Mouse (Mus musculus) limb, embryonic 15.5 days (tissue): Measurements from ENCODE around the gene Schip1. TPM values are rescaled to one million over a fixed set of nuclear protein-coding genes. Genes with fewer than 3 reads are reported as not detected.
A peak's percentile ranks its signal among the peaks of the same experiment; 100 is the strongest.

ENCODE experiments used
- ATAC-seq: fragments of 200-750 bp; cut with Nextera tagmentation; 2 replicates; pipeline ENCODE4 v1.8.0; 2017; ENCODE audit warnings: low read depth, moderate TSS enrichment; ENCODE audit not compliant: insufficient number of reproducible peaks, low FRiP score, low TSS enrichment
- H3K27ac ChIP-seq: fragments of 300-500 bp; sonication (generic); 2 replicates; pipeline ENCODE4 v1.5.1; 2015; ENCODE audit warnings: moderate library complexity, mild to moderate bottlenecking, inconsistent platforms
- H3K27me3 ChIP-seq: fragments of 300-500 bp; sonication (generic); 2 replicates; pipeline ENCODE4 v1.6.1; 2015; ENCODE audit warnings: inconsistent platforms
- H3K36me3 ChIP-seq: fragments of 300-500 bp; sonication (generic); 2 replicates; pipeline ENCODE4 v1.6.1; 2015; ENCODE audit warnings: inconsistent platforms
- H3K4me1 ChIP-seq: fragments of 300-500 bp; sonication (generic); 2 replicates; pipeline ENCODE4 v1.6.1; 2015; ENCODE audit warnings: inconsistent platforms
- H3K4me2 ChIP-seq: fragments of 300-500 bp; sonication (generic); 2 replicates; pipeline ENCODE4 v1.6.1; 2015; ENCODE audit warnings: mild to moderate bottlenecking, inconsistent platforms
- H3K4me3 ChIP-seq: fragments of 300-500 bp; sonication (generic); 2 replicates; pipeline ENCODE4 v1.5.1; 2015; ENCODE audit warnings: mild to moderate bottlenecking, inconsistent platforms
- H3K9ac ChIP-seq: fragments of 300-500 bp; sonication (generic); 2 replicates; pipeline ENCODE4 v1.6.1; 2015; ENCODE audit warnings: inconsistent platforms
- H3K9me3 ChIP-seq: fragments of 300-500 bp; sonication (generic); 2 replicates; pipeline ENCODE4 v1.6.1; 2016; ENCODE audit warnings: inconsistent platforms
- WGBS: fragments of 180-500 bp; shearing (Covaris S2); methylation state at CpG from one replicate; pipeline ENCODE4 v1.1.7; 2015; 5-methylcytosine and 5-hydroxymethylcytosine counted together
- polyA plus RNA-seq: library from polyadenylated mRNA; unstranded; fragments of >200 nt; fragmentation: Nextera tagmentation; extraction: Ambion mirVana; gene quantifications from 2 replicates; pipeline ENCODE4 v1.2.1, GENCODE M21; 2015

The Schip1 gene
- polyA plus RNA-seq, 1 experiment from 2014 or later, result 16.1 TPM

DNA sequence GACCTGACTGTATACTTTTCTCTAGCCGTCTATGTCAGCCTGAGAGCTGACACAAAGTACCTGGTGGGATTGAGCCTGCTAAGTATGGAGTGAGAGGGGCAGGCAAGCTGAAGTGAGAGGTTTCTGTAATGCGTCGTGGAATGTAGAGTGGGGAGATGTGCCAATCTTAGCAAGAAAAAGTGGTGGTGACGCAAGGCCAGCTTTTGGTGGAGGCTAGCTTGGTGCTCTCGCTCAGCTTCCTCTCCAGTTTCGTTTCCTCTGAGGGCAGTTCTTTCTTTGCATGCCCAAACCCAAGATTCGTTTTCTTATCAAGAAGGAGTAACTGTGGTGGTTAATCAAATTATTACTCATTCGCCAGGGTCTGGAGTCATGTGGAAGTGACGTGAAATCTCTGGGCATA is 492.3 kb downstream of the Schip1 start:
- H3K4me1 ChIP-seq, result no peaks in the 10 kb centered on the region
- H3K27ac ChIP-seq, result no peak overlapping the region
- no peaks in the 10 kb centered on the region for H3K9me3 ChIP-seq
- no peak overlapping the region for H3K4me2 ChIP-seq
- 88% methylated on average over 9 of the region's 9 CpGs for WGBS
- H3K9ac ChIP-seq, result no peak overlapping the region
- no peak for ATAC-seq
- no peaks in the 10 kb centered on the region for H3K27me3 ChIP-seq
- H3K36me3 ChIP-seq, result no peaks in the 10 kb centered on the region
- H3K4me3 ChIP-seq, result no peak overlapping the region

DNA sequence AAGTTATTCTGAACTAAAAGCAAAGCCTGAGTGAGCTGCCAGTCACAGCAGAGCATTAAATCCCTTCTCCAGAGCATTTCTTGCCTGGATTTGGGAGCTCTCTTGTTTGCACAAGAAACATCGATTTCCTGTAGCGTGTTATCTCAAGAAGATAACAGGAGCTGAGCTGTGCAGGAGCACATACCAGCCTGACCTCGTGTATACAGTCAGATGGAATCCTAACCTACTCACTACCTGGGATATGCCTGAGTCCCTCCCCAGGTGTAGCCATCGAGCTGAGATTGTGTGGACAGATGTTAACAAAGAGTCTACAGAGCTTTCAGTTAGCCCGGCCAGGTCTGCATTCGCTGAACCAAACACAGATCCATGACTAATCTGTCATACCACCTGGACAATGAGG is 494.1 kb downstream of the Schip1 start:
- no peak for ATAC-seq
- Histone ChIP-seq H3K4me3 (no peak overlapping the region), H3K4me2 (no peak overlapping the region), H3K27ac (no peak overlapping the region), H3K9ac (no peak overlapping the region), H3K36me3 (no peaks in the 10 kb centered on the region), H3K4me1 (no peaks in the 10 kb centered on the region), H3K9me3 (no peaks in the 10 kb centered on the region), H3K27me3 (no peaks in the 10 kb centered on the region)
- WGBS, result 88% methylated on average over 6 of the region's 6 CpGs

DNA sequence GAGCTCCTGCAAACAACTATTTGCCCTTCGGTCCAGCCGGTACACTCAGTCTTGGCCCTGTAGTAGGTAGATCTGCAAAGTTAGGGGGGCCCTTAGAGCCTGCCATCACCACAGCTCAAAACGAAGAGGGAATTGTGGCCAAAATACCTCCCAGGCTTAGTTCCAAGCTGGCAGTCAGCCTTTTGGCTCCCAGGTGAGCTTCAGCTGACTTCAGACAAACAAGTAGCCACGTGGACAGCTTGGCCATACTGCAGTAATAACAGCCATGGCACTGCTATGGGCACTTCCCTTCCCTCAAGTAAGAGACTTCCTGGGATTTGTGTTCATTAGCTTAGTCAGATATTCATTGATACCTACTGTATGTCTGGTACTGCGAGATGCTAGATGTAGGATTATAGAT is 495.5 kb downstream of the Schip1 start:
- H3K4me3 ChIP-seq, result no peak overlapping the region
- no peaks in the 10 kb centered on the region for H3K27me3 ChIP-seq
- ATAC-seq, result no peak
- no peak overlapping the region for H3K4me2 ChIP-seq
- H3K36me3 ChIP-seq, result no peaks in the 10 kb centered on the region
- no peak overlapping the region for H3K27ac ChIP-seq
- H3K9me3 ChIP-seq, result no peaks in the 10 kb centered on the region
- no peak overlapping the region for H3K9ac ChIP-seq
- WGBS, result 76% methylated on average over 5 of the region's 5 CpGs
- no peaks in the 10 kb centered on the region for H3K4me1 ChIP-seq

DNA sequence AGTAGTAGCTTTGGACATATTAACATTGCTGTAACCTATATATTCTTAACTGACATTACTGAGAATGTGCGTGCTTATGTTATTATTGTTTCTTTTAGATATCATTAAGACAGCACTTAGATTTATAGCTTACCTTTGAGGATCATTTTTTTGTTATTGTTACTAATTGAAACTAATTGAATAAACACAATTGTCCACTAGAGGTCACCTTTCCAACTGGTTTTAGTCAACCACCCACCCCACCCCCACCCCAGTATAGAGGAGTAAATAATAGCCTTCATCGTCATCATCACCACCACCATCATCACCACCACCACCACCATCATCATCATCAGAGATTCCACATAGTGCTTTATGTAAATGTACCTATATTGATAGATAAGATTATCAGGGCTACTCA is 498.2 kb downstream of the Schip1 start:
- Histone ChIP-seq H3K36me3 (no peaks in the 10 kb centered on the region), H3K9ac (no peak overlapping the region), H3K9me3 (no peaks in the 10 kb centered on the region), H3K4me3 (no peak overlapping the region), H3K27ac (no peak overlapping the region), H3K4me1 (no peaks in the 10 kb centered on the region), H3K4me2 (no peak overlapping the region), H3K27me3 (no peaks in the 10 kb centered on the region)
- WGBS, result 68% methylated on average over 2 of the region's 2 CpGs
- ATAC-seq, result no peak

- Histone ChIP-seq H3K9ac (no peak overlapping the region), H3K4me1 (no peaks in the 10 kb centered on the region), H3K4me3 (no peak overlapping the region), H3K36me3 (no peaks in the 10 kb centered on the region), H3K27ac (no peak overlapping the region), H3K4me2 (no peak overlapping the region), H3K27me3 (no peaks in the 10 kb centered on the region), H3K9me3 (no peaks in the 10 kb centered on the region)
- no peak for ATAC-seq
- WGBS, result 69% methylated on average over 8 of the region's 8 CpGs
These were observed 499.3 kb downstream of the Schip1 start for GRCm38 (mm10) chr3:68563922-68564321.

DNA sequence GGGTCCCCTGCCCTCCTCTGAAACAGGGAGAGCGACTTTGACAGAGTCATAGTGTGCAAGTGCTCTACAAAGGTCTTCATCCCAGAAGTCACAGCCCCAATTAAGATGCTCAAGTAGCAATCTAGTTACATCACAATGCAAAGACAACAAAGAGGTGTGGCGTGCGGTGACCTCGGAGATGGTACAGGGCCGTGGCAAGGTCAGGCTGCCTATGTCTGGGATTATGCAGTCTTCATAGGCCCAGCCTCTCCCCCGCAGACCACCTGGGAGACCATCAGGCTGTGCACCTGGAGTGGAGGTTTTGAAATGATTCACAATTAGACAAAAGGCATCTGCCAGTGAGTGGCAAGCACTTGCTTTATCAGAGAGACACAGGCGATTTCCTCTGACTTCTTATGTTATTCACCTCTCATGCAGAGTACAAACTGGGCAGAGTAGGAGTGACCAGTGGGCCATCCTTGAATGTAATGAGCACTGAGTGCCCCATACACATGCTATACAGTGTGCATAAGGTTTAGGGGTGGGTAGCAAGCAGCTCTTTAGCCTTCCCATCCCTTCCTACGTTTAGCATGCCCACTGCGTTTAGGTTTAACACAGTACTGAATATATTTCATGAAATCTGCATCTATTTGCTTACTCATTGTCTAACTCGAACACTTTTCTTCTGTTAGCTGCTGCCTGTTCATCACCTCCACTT is 500.5 kb downstream of the Schip1 start:
- Histone ChIP-seq H3K4me1 (no peaks in the 10 kb centered on the region), H3K9me3 (no peaks in the 10 kb centered on the region), H3K4me3 (no peak overlapping the region), H3K4me2 (no peak overlapping the region), H3K9ac (no peak overlapping the region), H3K27ac (no peak overlapping the region), H3K36me3 (no peaks in the 10 kb centered on the region), H3K27me3 (no peaks in the 10 kb centered on the region)
- no peak for ATAC-seq
- WGBS, result 88% methylated on average over 10 of the region's 10 CpGs

DNA sequence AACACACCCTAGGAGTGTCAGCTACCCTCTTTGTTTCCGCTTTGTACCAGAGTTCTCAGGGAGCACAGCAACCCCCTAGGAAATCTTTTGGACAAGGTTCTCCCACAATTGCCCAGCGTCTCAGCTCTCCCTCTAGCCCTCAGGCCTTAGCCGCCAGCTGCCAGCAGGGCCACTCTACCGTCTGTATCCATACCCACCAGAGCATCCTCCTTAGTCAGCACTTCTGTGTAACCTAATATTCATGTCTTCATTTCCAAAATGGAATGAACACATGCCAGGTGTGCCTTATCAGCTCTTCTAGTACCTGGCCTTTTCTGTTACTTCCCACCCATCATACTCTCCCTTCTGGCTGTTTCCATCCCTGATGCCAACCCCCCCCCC is 501.1 kb downstream of the Schip1 start:
- Histone ChIP-seq H3K4me3 (no peak overlapping the region), H3K9ac (no peak overlapping the region), H3K4me1 (no peaks in the 10 kb centered on the region), H3K4me2 (no peak overlapping the region), H3K27ac (no peak overlapping the region), H3K9me3 (no peaks in the 10 kb centered on the region), H3K36me3 (no peaks in the 10 kb centered on the region), H3K27me3 (no peaks in the 10 kb centered on the region)
- WGBS, result 73% methylated on average over 4 of the region's 4 CpGs
- ATAC-seq, result no peak

DNA sequence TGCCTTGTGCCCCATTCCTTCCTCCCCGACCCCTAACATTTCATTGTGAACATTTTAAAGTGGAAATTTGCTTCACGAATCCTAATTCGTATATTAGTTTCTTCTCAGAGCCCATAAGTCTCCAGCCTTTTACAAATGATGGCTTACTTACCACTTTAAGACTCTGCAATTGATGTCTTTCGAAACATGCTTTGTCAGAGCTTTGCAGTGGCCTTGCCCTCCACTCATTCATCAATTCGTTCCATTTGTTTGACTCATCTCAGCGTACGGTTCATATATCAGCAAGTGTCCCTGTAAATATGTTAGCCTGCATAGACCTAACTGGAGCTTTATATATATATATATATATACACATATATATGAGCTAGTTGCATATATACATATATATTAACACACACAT is 503.0 kb downstream of the Schip1 start:
- H3K36me3 ChIP-seq, result no peaks in the 10 kb centered on the region
- H3K4me3 ChIP-seq, result no peak overlapping the region
- 78% methylated on average over 7 of the region's 7 CpGs for WGBS
- H3K27me3 ChIP-seq, result peaks cover 6% of the 10 kb centered on the region; the same call in 1 of the 2 replicates
- no peaks in the 10 kb centered on the region for H3K9me3 ChIP-seq
- peaks cover 5% of the 10 kb centered on the region for H3K4me1 ChIP-seq
- no peak overlapping the region for H3K4me2 ChIP-seq
- no peak overlapping the region for H3K27ac ChIP-seq
- H3K9ac ChIP-seq, result no peak overlapping the region
- ATAC-seq, result no peak

GRCm38 (mm10) chr3:68568149-68568548 is 503.5 kb downstream of the Schip1 start:
- Histone ChIP-seq H3K9me3 (no peaks in the 10 kb centered on the region), H3K27me3 (peaks cover 8% of the 10 kb centered on the region; the same call in 1 of the 2 replicates), H3K36me3 (no peaks in the 10 kb centered on the region), H3K27ac (no peak overlapping the region), H3K9ac (no peak overlapping the region), H3K4me3 (no peak overlapping the region), H3K4me2 (no peak overlapping the region), H3K4me1 (peaks cover 6% of the 10 kb centered on the region)
- no peak for ATAC-seq
- 34% methylated on average over 3 of the region's 3 CpGs for WGBS

DNA sequence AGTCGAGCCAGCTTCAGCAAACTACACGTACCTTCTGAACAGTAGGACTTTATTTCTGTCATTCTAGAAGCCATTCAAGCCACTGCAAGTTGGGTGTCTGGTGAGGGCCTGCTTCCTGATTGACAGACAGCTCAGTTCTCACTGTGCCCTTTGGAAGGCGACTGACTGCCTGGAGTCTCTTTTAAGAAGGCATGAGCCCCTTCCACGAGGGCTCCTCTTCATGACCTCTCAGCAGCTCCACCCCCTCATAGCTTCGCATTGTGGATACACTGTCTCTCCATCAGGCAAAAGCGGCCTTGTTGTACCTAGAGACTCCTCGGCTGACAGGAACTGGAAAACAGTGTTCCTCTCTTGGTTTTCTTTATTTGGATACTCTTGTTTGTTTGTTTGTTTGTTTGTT is 504.1 kb downstream of the Schip1 start:
- H3K4me3 ChIP-seq, result no peak overlapping the region
- ATAC-seq, result no peak
- WGBS, result 53% methylated on average over 7 of the region's 7 CpGs
- H3K4me1 ChIP-seq, result peaks cover 6% of the 10 kb centered on the region
- no peak overlapping the region for H3K27ac ChIP-seq
- H3K9ac ChIP-seq, result no peak overlapping the region
- H3K9me3 ChIP-seq, result no peaks in the 10 kb centered on the region
- no peaks in the 10 kb centered on the region for H3K36me3 ChIP-seq
- peaks cover 11% of the 10 kb centered on the region; the same call in 1 of the 2 replicates for H3K27me3 ChIP-seq
- no peak overlapping the region for H3K4me2 ChIP-seq

- peaks cover 6% of the 10 kb centered on the region for H3K4me1 ChIP-seq
- no peak overlapping the region for H3K9ac ChIP-seq
- H3K27ac ChIP-seq, result no peak overlapping the region
- no peak for ATAC-seq
- no peak overlapping the region for H3K4me3 ChIP-seq
- H3K36me3 ChIP-seq, result no peaks in the 10 kb centered on the region
- no peaks in the 10 kb centered on the region for H3K9me3 ChIP-seq
- H3K27me3 ChIP-seq, result peaks cover 11% of the 10 kb centered on the region; the same call in 1 of the 2 replicates
- WGBS, result 79% methylated on average over 4 of the region's 4 CpGs
- H3K4me2 ChIP-seq, result no peak overlapping the region
These were observed 505.7 kb downstream of the Schip1 start for GRCm38 (mm10) chr3:68570319-68570718.

GRCm38 (mm10) chr3:68572249-68573225 is 507.9 kb downstream of the Schip1 start:
- 16% methylated on average over 28 of the region's 28 CpGs for WGBS
- Histone ChIP-seq H3K9me3 (no peaks in the 10 kb centered on the region), H3K27ac (no peak overlapping the region), H3K4me1 (peaks cover 20% of the 10 kb centered on the region), H3K36me3 (no peaks in the 10 kb centered on the region), H3K4me2 (peak overlapping the region; percentile 44), H3K27me3 (peaks cover 20% of the 10 kb centered on the region; the same call in 1 of the 2 replicates), H3K9ac (0 out of 2 replicates have a peak overlapping the region, but pooled peaks have one; percentile 7), H3K4me3 (peak overlapping the region; percentile 20)
- ATAC-seq, result no peak
